Mouse (Mus musculus): ENCODE data around the gene Hltf.
A peak's percentile ranks its signal among the peaks of the same experiment; 100 is the strongest.

The Hltf gene

GRCm38 (mm10) chr3:20145696-20146113 lies 88.1 kb downstream of the Hltf start:
- DNase-seq (ENCODE audit: low spot score in 2 of 2), result no peak

GRCm38 (mm10) chr3:20146884-20147395 lies 89.3 kb downstream of the Hltf start:
- DNase-seq (ENCODE audit: low spot score in 2 of 2), result no peak

- DNase-seq (ENCODE audit: low spot score in 2 of 2), result no peak
Measured at GRCm38 (mm10) chr3:20147647-20148046, 90.0 kb downstream of the Hltf start.

- no peak for DNase-seq (ENCODE audit: low spot score in 2 of 2)
Measured at GRCm38 (mm10) chr3:20150511-20150910, 92.9 kb downstream of the Hltf start.

DNA sequence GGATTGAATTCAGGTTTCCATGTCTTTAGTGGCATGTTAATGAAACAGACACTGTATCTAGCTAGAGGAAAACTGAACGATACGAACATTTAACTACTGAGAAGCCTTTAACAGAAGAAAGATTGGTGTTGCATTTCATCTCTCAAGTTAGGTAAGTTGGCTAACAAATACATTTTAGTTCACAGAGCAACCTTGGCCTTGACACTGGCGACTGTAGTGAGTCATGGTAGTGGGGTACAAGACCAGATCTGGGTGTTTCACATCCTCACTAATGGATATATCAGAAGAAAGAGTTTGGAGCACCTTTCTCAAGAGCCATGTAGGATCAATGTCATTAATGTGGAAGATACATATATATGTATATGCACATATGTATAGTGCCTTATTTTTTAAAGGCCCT lies 94.0 kb downstream of the Hltf start:
- DNase-seq (ENCODE audit: low spot score in 2 of 2), result no peak

DNA sequence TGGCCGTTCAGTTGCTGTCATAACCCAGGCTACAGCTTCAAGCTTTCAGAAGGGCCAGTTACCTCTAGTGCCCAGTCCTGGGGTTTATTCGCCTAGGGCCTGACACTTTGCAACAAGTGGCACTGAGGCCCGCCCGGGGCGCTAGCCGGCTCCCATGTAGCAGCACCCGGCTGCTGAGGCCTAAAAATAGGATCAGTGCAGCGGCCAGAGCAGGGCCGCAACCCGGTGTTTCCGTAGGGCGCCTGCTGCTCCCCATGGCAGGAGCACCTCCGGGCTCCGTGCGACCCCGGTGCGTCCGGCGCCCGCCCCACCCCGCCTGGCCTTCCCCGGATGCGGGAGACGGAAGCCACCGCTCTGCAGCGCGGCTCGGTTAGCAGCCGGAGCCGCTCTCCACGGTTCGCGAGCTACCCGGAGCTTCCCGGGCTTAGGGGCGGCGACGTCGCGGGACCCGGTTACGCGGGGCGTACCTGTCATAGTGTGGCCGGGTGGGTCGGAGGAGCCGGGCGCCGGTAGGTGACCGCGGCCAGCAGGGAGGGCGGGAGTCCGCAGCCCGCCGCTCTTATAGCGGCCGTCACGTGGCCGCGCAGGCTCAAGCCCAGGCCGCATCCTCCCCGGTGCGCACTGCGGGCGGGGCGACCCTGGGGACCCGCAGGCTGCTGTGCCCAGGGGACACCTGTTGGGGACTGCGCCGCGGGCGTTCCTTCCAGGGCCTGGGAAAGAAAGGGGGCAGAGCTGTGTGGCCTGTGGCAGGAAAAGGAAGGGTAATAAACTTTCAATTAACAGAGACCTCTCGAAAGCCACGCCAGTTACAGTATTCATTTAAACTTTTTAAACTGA lies 97.1 kb downstream of the Hltf start, which contains the start of gene Gyg:
Gene Gyg (minus strand): TSS at position 787 of the 837 bp plus-strand sequence.
- peak; percentile 45 to 62 for DNase-seq (ENCODE audit: low spot score in 2 of 2)

- no peak for DNase-seq (ENCODE audit: low spot score in 2 of 2)
Measured at GRCm38 (mm10) chr3:20155476-20155875, 97.9 kb downstream of the Hltf start.

- no peak for DNase-seq (ENCODE audit: low spot score in 2 of 2)
Measured at GRCm38 (mm10) chr3:20167487-20167886, 109.9 kb downstream of the Hltf start.

All from urinary bladder, postnatal 4 days (tissue).